Mouse (Mus musculus) lung, adult 2 months (tissue): ENCODE results near the gene Hcar1. TPM values are rescaled to one million over a fixed set of nuclear protein-coding genes. Genes with fewer than 3 reads are reported as not detected.

Experiments used
- DNase-seq: peaks from one replicate; pipeline ENCODE4 v3.0.0; 2022
- H3K4me1 ChIP-seq: fragments of 200-500 bp; 2 replicates; pipeline ENCODE4 v1.6.1; 2011; ENCODE audit warnings: low read length; ENCODE audit not compliant: control insufficient read depth, insufficient read depth
- H3K4me3 ChIP-seq: fragments of 200-500 bp; replicated peaks from 2 replicates; pipeline ENCODE3; 2011; ENCODE audit warnings: low read depth, mild to moderate bottlenecking, control low read depth, low read length; ENCODE audit errors: extremely low read depth
- CTCF ChIP-seq: fragments of 200-500 bp; IDR thresholded peaks from 2 replicates; pipeline ENCODE4 v1.5.1; 2011; ENCODE audit warnings: mild to moderate bottlenecking, low read length, control low read depth; ENCODE audit not compliant: insufficient read depth
- POLR2A ChIP-seq: fragments of 200-500 bp; IDR thresholded peaks from 2 replicates; pipeline ENCODE4 v1.6.1; 2011; ENCODE audit warnings: low read depth, mild to moderate bottlenecking, control low read depth, low read length, borderline replicate concordance; ENCODE audit errors: extremely low read depth
- WGBS: fragments of 180-500 bp; shearing (Covaris S2); methylation state at CpG from one replicate; pipeline ENCODE4 v1.1.7; 2018; 5-methylcytosine and 5-hydroxymethylcytosine counted together
- polyA plus RNA-seq: library from polyadenylated mRNA; depleted of rRNA; stranded (reverse); fragments of >200 nt; gene quantifications from 2 replicates; pipeline ENCODE4 v1.2.3, GENCODE M21; 2012

The Hcar1 gene
- polyA plus RNA-seq, 1 experiment, result 1.4 TPM

DNA sequence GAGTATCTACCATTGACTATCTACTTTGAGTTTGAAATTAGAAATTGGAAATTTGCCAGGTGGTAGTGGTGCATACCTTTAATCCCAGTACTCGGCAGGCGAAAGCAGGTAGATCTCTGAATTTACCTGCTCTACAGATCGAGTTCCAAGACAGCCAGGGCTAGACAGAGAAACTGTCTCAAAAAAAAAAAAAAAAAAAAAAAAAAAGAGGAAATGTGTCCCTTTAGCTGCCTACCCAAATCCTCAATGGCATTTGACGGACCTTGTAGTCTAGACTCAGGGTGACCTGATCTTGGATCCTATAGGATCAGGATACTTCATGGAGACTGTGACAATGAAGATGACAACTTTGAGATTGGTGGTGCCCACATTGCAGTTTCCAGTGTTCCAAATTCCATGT, 13.4 kb downstream of the Hcar1 start:
- no peaks in the 10 kb centered on the region for H3K4me1 ChIP-seq
- 79% methylated on average over 4 of the region's 4 CpGs for WGBS

DNA sequence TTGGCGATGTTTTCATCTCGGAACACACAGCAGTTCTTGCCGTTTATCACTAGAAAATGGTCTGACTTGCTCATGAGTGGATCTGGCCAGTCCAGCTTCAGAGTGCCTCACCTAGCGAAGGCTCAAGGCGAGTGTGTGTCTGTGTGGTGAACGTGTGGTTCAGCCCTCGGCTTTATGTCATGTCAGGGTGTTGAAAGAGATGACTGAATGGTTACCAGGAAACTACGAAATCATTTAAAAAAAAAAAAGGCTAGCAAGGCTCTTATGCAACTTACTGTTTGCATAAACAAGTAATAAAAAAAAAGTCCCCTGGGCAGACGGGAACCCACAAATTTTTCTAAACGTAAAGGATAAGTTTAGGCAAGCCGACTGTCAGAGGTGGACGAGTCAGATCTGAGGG, 14.5 kb downstream of the Hcar1 start, which contains the start of gene Hcar2:
Hcar2 (minus strand) TSS at position 135 of the 400 bp plus-strand sequence.
- H3K4me1 ChIP-seq, result no peaks in the 10 kb centered on the region
- H3K4me3 ChIP-seq, result no peak within 1 kb of the TSS
- TF ChIP-seq POLR2A, result peak; percentile 52; the same call in 1 of the 2 replicates
- TF ChIP-seq CTCF, result no peak
- DNase-seq, result no peak
- WGBS, result 45% methylated on average over 12 of the region's 12 CpGs

More for the DNA sequence above, 13.4 kb downstream of the Hcar1 start:
- H3K4me3 ChIP-seq, result no peak overlapping the region
- DNase-seq, result no peak
- TF ChIP-seq POLR2A (no peak), CTCF (no peak)

GRCm38 (mm10) chr5:123863934-123864333, 15.9 kb downstream of the Hcar1 start:
- no peaks in the 10 kb centered on the region for H3K4me1 ChIP-seq
- WGBS, result 83% methylated on average over 14 of the region's 14 CpGs
- TF ChIP-seq POLR2A (no peak), CTCF (no peak)
- no peak for DNase-seq
- H3K4me3 ChIP-seq, result no peak overlapping the region

DNA sequence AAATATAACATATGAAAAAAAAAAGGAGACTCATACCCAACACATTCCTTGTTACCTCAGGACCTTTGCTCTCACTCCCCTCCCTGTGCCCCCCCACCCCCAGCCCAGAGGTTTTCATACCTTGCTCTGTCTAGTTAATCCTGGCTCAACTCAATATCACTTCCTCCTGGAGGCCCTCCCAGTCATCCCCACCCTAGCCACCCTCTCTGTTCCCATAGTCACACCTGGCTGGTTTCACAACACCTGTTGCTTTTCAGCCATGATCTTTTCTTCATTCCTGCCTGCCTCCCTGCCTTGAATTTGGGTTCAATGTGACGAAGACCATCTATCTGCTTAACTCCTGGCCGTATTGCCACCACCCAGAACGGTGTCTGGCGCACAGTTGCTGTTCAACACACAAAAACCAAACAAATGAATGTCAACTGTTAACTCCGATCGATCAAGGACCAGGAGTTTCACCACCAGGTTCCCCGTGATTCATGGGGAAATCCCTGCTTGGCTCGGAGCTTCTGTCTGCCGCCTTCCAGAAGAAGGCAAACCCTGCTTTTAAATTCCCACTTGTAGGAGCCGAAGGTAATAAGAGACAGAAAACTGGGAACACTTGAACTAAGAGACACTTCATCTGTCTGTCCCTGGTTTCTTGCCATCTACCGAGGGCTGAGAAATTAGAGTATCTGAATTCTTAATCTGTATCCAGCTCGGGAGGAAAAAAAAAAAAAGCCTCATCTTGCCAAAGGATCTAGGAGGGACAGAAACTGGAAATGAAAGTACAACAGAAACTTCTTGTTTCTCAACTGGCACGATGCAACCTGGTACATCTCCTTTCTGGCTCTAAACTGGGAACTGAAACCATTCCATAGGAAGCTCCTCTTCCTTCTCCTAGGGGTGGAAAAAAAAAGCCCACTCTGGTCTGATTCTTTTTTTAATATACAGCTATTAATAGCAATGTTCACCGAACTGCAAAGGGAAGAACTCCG, 17.2 kb downstream of the Hcar1 start:
- no peak for TF ChIP-seq POLR2A
- TF ChIP-seq CTCF, result no peak
- peak overlapping the region; percentile 47 for H3K4me3 ChIP-seq
- peak; percentile 33 for DNase-seq
- no peaks in the 10 kb centered on the region for H3K4me1 ChIP-seq
- WGBS, result 35% methylated on average over 15 of the region's 15 CpGs

GRCm38 (mm10) chr5:123858798-123859197, 21.0 kb downstream of the Hcar1 start:
- no peak overlapping the region for H3K4me3 ChIP-seq
- TF ChIP-seq POLR2A (no peak), CTCF (no peak)
- 48% methylated on average over 11 of the region's 11 CpGs for WGBS
- DNase-seq, result no peak
- H3K4me1 ChIP-seq, result no peaks in the 10 kb centered on the region

GRCm38 (mm10) chr5:123854511-123854910, 25.3 kb downstream of the Hcar1 start:
- WGBS, result 56% methylated on average over 9 of the region's 9 CpGs
- Histone ChIP-seq H3K4me1 (no peaks in the 10 kb centered on the region), H3K4me3 (no peak overlapping the region)
- TF ChIP-seq CTCF (no peak), POLR2A (no peak)
- DNase-seq, result no peak

DNA sequence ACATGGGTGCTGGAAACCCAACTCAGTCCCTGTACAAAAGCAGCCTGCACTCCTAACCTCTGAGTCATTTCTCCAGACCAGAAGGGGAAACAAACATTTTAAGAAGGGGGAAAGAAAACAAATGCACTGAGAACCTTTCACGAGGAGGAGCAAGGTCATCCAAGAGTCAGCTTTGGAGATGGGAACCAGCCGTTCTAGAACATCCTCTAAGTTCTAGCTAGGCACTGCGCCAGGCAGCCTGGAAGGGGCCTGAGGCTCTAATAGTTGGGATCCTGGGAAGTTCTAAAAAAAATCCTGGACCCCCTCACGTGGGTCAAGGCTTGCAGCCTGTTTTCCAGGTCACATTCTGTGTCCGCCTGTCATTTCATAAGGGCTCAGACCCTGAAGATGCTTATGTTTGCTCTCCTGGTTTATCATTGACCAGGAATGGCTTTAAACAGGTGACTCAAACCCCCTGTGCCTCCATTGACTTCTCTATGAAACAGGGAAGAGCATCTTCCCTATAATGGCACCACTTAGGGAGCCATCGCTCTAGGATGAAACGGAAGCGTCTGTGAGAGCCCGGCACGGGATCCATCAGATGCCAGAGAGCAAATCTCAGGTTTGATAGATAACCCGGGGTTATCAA, 25.8 kb downstream of the Hcar1 start:
- DNase-seq, result no peak
- TF ChIP-seq POLR2A, result no peak
- no peak for TF ChIP-seq CTCF
- 55% methylated on average over 11 of the region's 11 CpGs for WGBS

DNA sequence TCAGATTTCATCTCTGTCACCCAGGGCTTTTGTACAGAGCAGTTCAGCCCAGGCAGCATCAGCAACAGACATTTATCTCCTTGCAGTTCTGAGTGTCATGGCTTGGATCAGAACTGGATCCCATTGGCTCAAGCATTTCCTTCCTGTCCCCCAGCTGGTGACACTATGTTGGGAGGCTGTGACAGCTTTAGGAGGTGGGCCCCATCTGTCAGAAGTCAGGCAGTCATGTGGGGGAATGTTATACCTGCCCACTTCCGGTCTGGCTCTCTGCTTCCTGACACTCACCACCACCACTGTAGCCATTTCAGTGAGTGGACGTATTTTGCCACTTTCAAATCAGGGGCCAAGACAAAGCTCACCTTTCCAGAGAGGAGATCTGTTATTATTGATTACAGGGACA, 28.4 kb downstream of the Hcar1 start:
- TF ChIP-seq CTCF (no peak), POLR2A (no peak)
- whole genome bisulfite sequencing, result 28% methylated on average over 2 of the region's 2 CpGs
- H3K4me3 ChIP-seq, result no peak overlapping the region
- no peaks in the 10 kb centered on the region for H3K4me1 ChIP-seq
- no peak for DNase-seq

More for the DNA sequence above, 25.8 kb downstream of the Hcar1 start:
- no peak overlapping the region for H3K4me3 ChIP-seq
- no peaks in the 10 kb centered on the region for H3K4me1 ChIP-seq

DNA sequence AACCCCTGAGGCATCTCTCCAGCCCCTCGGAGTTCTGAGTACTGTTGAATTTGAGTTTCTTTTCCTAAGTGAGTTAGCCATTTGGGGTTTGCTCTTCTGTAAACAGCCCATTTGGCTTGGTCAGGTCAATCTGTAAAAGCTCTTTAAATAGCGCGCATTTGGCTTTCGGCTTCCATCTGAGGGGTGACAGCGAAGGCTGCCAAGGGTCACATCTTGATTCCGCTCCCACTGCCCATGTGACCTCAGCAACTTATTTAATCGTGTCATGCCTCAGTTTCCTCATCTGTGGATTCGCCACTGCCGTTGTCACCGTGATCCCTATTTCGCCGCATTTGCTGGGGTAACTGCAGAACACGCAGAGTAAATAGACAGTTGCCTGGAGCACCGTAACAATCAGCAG, 35.5 kb downstream of the Hcar1 start:
- WGBS, result 83% methylated on average over 14 of the region's 14 CpGs
- TF ChIP-seq POLR2A (no peak), CTCF (no peak)
- Histone ChIP-seq H3K4me1 (no peaks in the 10 kb centered on the region), H3K4me3 (no peak overlapping the region)
- no peak for DNase-seq
